Mouse (Mus musculus) heart, embryonic 13.5 days (tissue): ENCODE results near the gene Ccdc149. TPM values are rescaled to one million over a fixed set of nuclear protein-coding genes. Genes with fewer than 3 reads are reported as not detected.

Experiments used
- ATAC-seq: fragments of 200-750 bp; cut with Nextera tagmentation; 2 replicates; pipeline ENCODE4 v1.8.0; 2017; ENCODE audit warnings: moderate TSS enrichment; ENCODE audit not compliant: insufficient number of reproducible peaks, low FRiP score, low TSS enrichment; ENCODE audit errors: extremely low read depth
- H3K27ac ChIP-seq: fragments of 300-500 bp; sonication (generic); replicated peaks from 2 replicates; pipeline ENCODE4 v1.5.1; 2015; ENCODE audit warnings: moderate library complexity, mild to moderate bottlenecking, inconsistent platforms
- H3K27me3 ChIP-seq: fragments of 300-500 bp; sonication (generic); replicated peaks from 2 replicates; pipeline ENCODE4 v1.6.1; 2015; ENCODE audit warnings: mild to moderate bottlenecking, inconsistent platforms
- H3K36me3 ChIP-seq: fragments of 300-500 bp; sonication (generic); 2 replicates; pipeline ENCODE4 v1.6.1; 2015; ENCODE audit warnings: mild to moderate bottlenecking, inconsistent platforms
- H3K4me1 ChIP-seq: fragments of 300-500 bp; sonication (generic); 2 replicates; pipeline ENCODE4 v1.6.1; 2015; ENCODE audit warnings: inconsistent platforms
- H3K4me2 ChIP-seq: fragments of 300-500 bp; sonication (generic); 2 replicates; pipeline ENCODE4 v1.6.1; 2015; ENCODE audit warnings: inconsistent platforms, mild to moderate bottlenecking, moderate library complexity
- H3K4me3 ChIP-seq: fragments of 300-500 bp; sonication (generic); 2 replicates; pipeline ENCODE4 v1.5.1; 2015; ENCODE audit warnings: moderate library complexity, mild to moderate bottlenecking, inconsistent platforms
- H3K9ac ChIP-seq: fragments of 300-500 bp; sonication (generic); 2 replicates; pipeline ENCODE4 v1.6.1; 2015; ENCODE audit warnings: inconsistent platforms, mild to moderate bottlenecking, moderate library complexity
- H3K9me3 ChIP-seq: fragments of 300-500 bp; sonication (generic); 2 replicates; pipeline ENCODE4 v1.6.1; 2016; ENCODE audit warnings: inconsistent platforms
- WGBS: fragments of 180-500 bp; shearing (Covaris S2); methylation state at CpG from one replicate; pipeline ENCODE4 v1.1.7; 2015; ENCODE audit warnings: mixed read lengths; 5-methylcytosine and 5-hydroxymethylcytosine counted together
- polyA plus RNA-seq: library from polyadenylated mRNA; unstranded; fragments of >200 nt; fragmentation: Nextera tagmentation; extraction: Ambion mirVana; gene quantifications from 2 replicates; pipeline ENCODE4 v1.2.1, GENCODE M21; 2015

Gene Ccdc149
- polyA plus RNA-seq, 1 experiment from 2014 or later = 2.2 TPM

GRCm38 (mm10) chr5:52487559-52488430 lies 16.5 kb upstream of the Ccdc149 start:
- Histone ChIP-seq H3K27me3 (no peaks in the 10 kb centered on the region), H3K27ac (no peak overlapping the region), H3K4me1 (no peaks in the 10 kb centered on the region), H3K4me3 (no peak overlapping the region), H3K9ac (no peak overlapping the region), H3K4me2 (no peak overlapping the region), H3K36me3 (no peaks in the 10 kb centered on the region), H3K9me3 (no peaks in the 10 kb centered on the region)
- no peak for ATAC-seq
- WGBS = 64% methylated on average over 13 of the region's 13 CpGs

- Histone ChIP-seq H3K4me2 (peak overlapping the region; percentile 73), H3K36me3 (no peaks in the 10 kb centered on the region), H3K4me1 (peaks cover 18% of the 10 kb centered on the region), H3K27ac (peak overlapping the region; percentile 92), H3K9me3 (peaks cover 13% of the 10 kb centered on the region), H3K9ac (peak overlapping the region; percentile 77), H3K27me3 (0 out of 2 replicates have a peak, but pooled peaks cover 3% of the 10 kb centered on the region), H3K4me3 (peak overlapping the region; percentile 50)
- no peak for ATAC-seq
- 8% methylated on average over 7 of the region's 7 CpGs for whole genome bisulfite sequencing
These were observed 5.5 kb upstream of the Ccdc149 start for GRCm38 (mm10) chr5:52476826-52477225.

- H3K9ac ChIP-seq = peak overlapping the region; percentile 77
- H3K9me3 ChIP-seq = peaks cover 13% of the 10 kb centered on the region
- H3K27me3 ChIP-seq = 0 out of 2 replicates have a peak, but pooled peaks cover 3% of the 10 kb centered on the region
- peak overlapping the region; percentile 50 for H3K4me3 ChIP-seq
- ATAC-seq = peak; percentile 76
- H3K4me1 ChIP-seq = peaks cover 21% of the 10 kb centered on the region
- no peaks in the 10 kb centered on the region for H3K36me3 ChIP-seq
- WGBS = under 1% methylated on average over 23 of the region's 23 CpGs
- peak overlapping the region; percentile 73 for H3K4me2 ChIP-seq
- H3K27ac ChIP-seq = peak overlapping the region; percentile 92
These were observed 5.0 kb upstream of the Ccdc149 start for GRCm38 (mm10) chr5:52476292-52476701.

- WGBS = 82% methylated on average over 7 of the region's 7 CpGs
These were observed 2.7 kb upstream of the Ccdc149 start for GRCm38 (mm10) chr5:52473988-52474387.

GRCm38 (mm10) chr5:52470551-52470950 lies 770 bp downstream of the Ccdc149 start:
- Histone ChIP-seq H3K4me1 (peaks cover 3% of the 10 kb centered on the region), H3K4me3 (peak overlapping the region; percentile 74), H3K36me3 (no peaks in the 10 kb centered on the region), H3K4me2 (peak overlapping the region; percentile 84), H3K27ac (no peak overlapping the region), H3K9ac (peak overlapping the region; percentile 90), H3K9me3 (no peaks in the 10 kb centered on the region), H3K27me3 (0 out of 2 replicates have a peak, but pooled peaks cover 3% of the 10 kb centered on the region)
- 50% methylated on average over 5 of the region's 5 CpGs for WGBS
- ATAC-seq = no peak

More at GRCm38 (mm10) chr5:52473988-52474387, 2.7 kb upstream of the Ccdc149 start:
- Histone ChIP-seq H3K36me3 (no peaks in the 10 kb centered on the region), H3K4me3 (no peak overlapping the region), H3K27me3 (0 out of 2 replicates have a peak, but pooled peaks cover 3% of the 10 kb centered on the region), H3K4me2 (no peak overlapping the region), H3K4me1 (peaks cover 21% of the 10 kb centered on the region), H3K9ac (no peak overlapping the region), H3K27ac (no peak overlapping the region), H3K9me3 (peaks cover 10% of the 10 kb centered on the region)
- no peak for ATAC-seq

GRCm38 (mm10) chr5:52467841-52468240 lies 3.5 kb downstream of the Ccdc149 start:
- H3K9ac ChIP-seq = no peak overlapping the region
- 75% methylated on average over 3 of the region's 3 CpGs for WGBS
- H3K27ac ChIP-seq = no peak overlapping the region
- H3K4me2 ChIP-seq = no peak overlapping the region
- ATAC-seq = no peak
- H3K36me3 ChIP-seq = no peaks in the 10 kb centered on the region
- H3K4me1 ChIP-seq = peaks cover 3% of the 10 kb centered on the region
- peaks cover 7% of the 10 kb centered on the region for H3K9me3 ChIP-seq
- H3K4me3 ChIP-seq = no peak overlapping the region
- 0 out of 2 replicates have a peak, but pooled peaks cover 3% of the 10 kb centered on the region for H3K27me3 ChIP-seq

GRCm38 (mm10) chr5:52462447-52462846 lies 8.9 kb downstream of the Ccdc149 start:
- no peaks in the 10 kb centered on the region for H3K27me3 ChIP-seq
- H3K9me3 ChIP-seq = peaks cover 7% of the 10 kb centered on the region
- no peak overlapping the region for H3K4me3 ChIP-seq
- peaks cover 7% of the 10 kb centered on the region; the same call in 1 of the 2 replicates for H3K4me1 ChIP-seq
- H3K36me3 ChIP-seq = no peaks in the 10 kb centered on the region
- H3K4me2 ChIP-seq = no peak overlapping the region
- WGBS = 78% methylated on average over 2 of the region's 2 CpGs
- no peak for ATAC-seq
- H3K27ac ChIP-seq = no peak overlapping the region
- no peak overlapping the region for H3K9ac ChIP-seq

- H3K9me3 ChIP-seq = peaks cover 7% of the 10 kb centered on the region
- no peak overlapping the region for H3K4me3 ChIP-seq
- no peak overlapping the region for H3K9ac ChIP-seq
- WGBS = 59% methylated on average over 6 of the region's 6 CpGs
- no peak for ATAC-seq
- H3K4me2 ChIP-seq = no peak overlapping the region
- H3K27ac ChIP-seq = no peak overlapping the region
- H3K36me3 ChIP-seq = no peaks in the 10 kb centered on the region
- H3K4me1 ChIP-seq = peaks cover 16% of the 10 kb centered on the region; the same call in 1 of the 2 replicates
- H3K27me3 ChIP-seq = no peaks in the 10 kb centered on the region
These were observed 9.7 kb downstream of the Ccdc149 start for GRCm38 (mm10) chr5:52461434-52462124.

- WGBS = 69% methylated on average over 4 of the region's 4 CpGs
- no peak for ATAC-seq
- no peaks in the 10 kb centered on the region for H3K36me3 ChIP-seq
- H3K27me3 ChIP-seq = no peaks in the 10 kb centered on the region
- no peak overlapping the region for H3K4me2 ChIP-seq
- H3K9me3 ChIP-seq = no peaks in the 10 kb centered on the region
- peaks cover 19% of the 10 kb centered on the region; the same call in 1 of the 2 replicates for H3K4me1 ChIP-seq
- H3K27ac ChIP-seq = no peak overlapping the region
- H3K9ac ChIP-seq = no peak overlapping the region
- no peak overlapping the region for H3K4me3 ChIP-seq
These were observed 12.0 kb downstream of the Ccdc149 start for GRCm38 (mm10) chr5:52459308-52459707.

GRCm38 (mm10) chr5:52457154-52457553 lies 14.2 kb downstream of the Ccdc149 start:
- Histone ChIP-seq H3K27me3 (no peaks in the 10 kb centered on the region), H3K9ac (no peak overlapping the region), H3K27ac (no peak overlapping the region), H3K4me3 (no peak overlapping the region), H3K4me2 (no peak overlapping the region), H3K9me3 (no peaks in the 10 kb centered on the region), H3K4me1 (peaks cover 19% of the 10 kb centered on the region; the same call in 1 of the 2 replicates), H3K36me3 (no peaks in the 10 kb centered on the region)
- ATAC-seq = no peak
- WGBS = 29% methylated on average over 6 of the region's 6 CpGs

GRCm38 (mm10) chr5:52450821-52451220 lies 20.5 kb downstream of the Ccdc149 start:
- Histone ChIP-seq H3K9ac (no peak overlapping the region), H3K27ac (no peak overlapping the region), H3K4me1 (no peaks in the 10 kb centered on the region), H3K9me3 (no peaks in the 10 kb centered on the region), H3K27me3 (no peaks in the 10 kb centered on the region), H3K4me3 (no peak overlapping the region), H3K36me3 (no peaks in the 10 kb centered on the region), H3K4me2 (no peak overlapping the region)
- WGBS = 77% methylated on average over 9 of the region's 9 CpGs
- no peak for ATAC-seq
